In genomic region chr1:165365057-165365456, GRCm38 (mm10) we compare ENCODE assay signal across 22 mouse cellular contexts.
DNase-seq lines count a peak whose midpoint lies in the region; ATAC-seq and TF ChIP-seq lines count a peak whose summit lies in the region.
"Had no signal": no experiment of that assay in that cellular context is flagged by ENCODE, and none has a peak within 500 bp of the region (broad histone marks: within the 10 kb centered on the region; RNA-seq: fewer than 3 reads in every experiment).

No protein-coding gene starts in this region.

- H3K4me3 ChIP-seq in lung, embryonic 14.5 days (ENCODE audit: low read depth, low read length) = no peak overlapping the region
- H3K4me3 ChIP-seq in lung, adult 2 months (replicated peaks; ENCODE audit: extremely low read depth, low read depth, low read length) = no peak overlapping the region
- no peak overlapping the region for H3K4me3 ChIP-seq in stomach, postnatal 0 days (ENCODE audit: low read depth, low read length)
- no peak overlapping the region for H3K4me3 ChIP-seq in neural tube, embryonic 15.5 days (replicated peaks)
- H3K4me3 ChIP-seq: embryonic facial prominence, embryonic 10.5 days; erythroblast, embryonic 14.5 days; heart, embryonic 15.5 days; hindbrain, embryonic 10.5 days; neural tube, embryonic 12.5 days had no signal

- no peak for TF ChIP-seq EP300 in stomach, postnatal 0 days (optimal IDR thresholded peaks at IDR 0.05)

- no peak overlapping the region for H3K27ac ChIP-seq in lung, embryonic 14.5 days (ENCODE audit: low read depth)
- no peak overlapping the region for H3K27ac ChIP-seq in stomach, postnatal 0 days (replicated peaks)
- no peak overlapping the region for H3K27ac ChIP-seq in neural tube, embryonic 15.5 days (replicated peaks)
- H3K27ac ChIP-seq: embryonic facial prominence, embryonic 10.5 days; heart, embryonic 15.5 days; hindbrain, embryonic 10.5 days; neural tube, embryonic 12.5 days had no signal

- H3K4me2 ChIP-seq in lung, embryonic 14.5 days = no peak overlapping the region
- H3K4me2 ChIP-seq in stomach, postnatal 0 days (replicated peaks; ENCODE audit: low read depth) = no peak overlapping the region
- no peak overlapping the region for H3K4me2 ChIP-seq in neural tube, embryonic 15.5 days
- H3K4me2 ChIP-seq: heart, embryonic 15.5 days; neural tube, embryonic 12.5 days had no signal

- no peaks in the 10 kb centered on the region for H3K27me3 ChIP-seq in lung, embryonic 14.5 days (ENCODE audit: insufficient read depth, low read length)
- H3K27me3 ChIP-seq in stomach, postnatal 0 days (ENCODE audit: control insufficient read depth, insufficient read depth, low read length) = no peaks in the 10 kb centered on the region
- no peaks in the 10 kb centered on the region for H3K27me3 ChIP-seq in neural tube, embryonic 15.5 days (replicated peaks)
- H3K27me3 ChIP-seq: heart, embryonic 15.5 days; neural tube, embryonic 12.5 days had no signal

- H3K9ac ChIP-seq in lung, embryonic 14.5 days = no peak overlapping the region
- H3K9ac ChIP-seq in stomach, postnatal 0 days (ENCODE audit: low read length) = no peak overlapping the region
- H3K9ac ChIP-seq in neural tube, embryonic 15.5 days (replicated peaks) = no peak overlapping the region
- H3K9ac ChIP-seq: forebrain, postnatal 0 days; heart, embryonic 15.5 days; neural tube, embryonic 12.5 days had no signal

- H3K36me3 ChIP-seq in lung, embryonic 14.5 days (ENCODE audit: insufficient read depth) = no peaks in the 10 kb centered on the region
- no peaks in the 10 kb centered on the region for H3K36me3 ChIP-seq in stomach, postnatal 0 days (ENCODE audit: control insufficient read depth, insufficient read depth, low read length)
- H3K36me3 ChIP-seq in neural tube, embryonic 15.5 days = peaks cover 3% of the 10 kb centered on the region; the same call in 1 of the 2 replicates
- H3K36me3 ChIP-seq: embryonic facial prominence, embryonic 10.5 days; heart, embryonic 15.5 days; hindbrain, embryonic 10.5 days; neural tube, embryonic 12.5 days had no signal

- no peaks in the 10 kb centered on the region for H3K9me3 ChIP-seq in lung, embryonic 14.5 days (ENCODE audit: low read depth, low read length)
- no peaks in the 10 kb centered on the region for H3K9me3 ChIP-seq in stomach, postnatal 0 days (ENCODE audit: control insufficient read depth, low read length)
- H3K9me3 ChIP-seq in neural tube, embryonic 15.5 days (replicated peaks) = no peaks in the 10 kb centered on the region
- H3K9me3 ChIP-seq: embryonic facial prominence, embryonic 10.5 days; heart, embryonic 15.5 days; hindbrain, embryonic 10.5 days; neural tube, embryonic 12.5 days had no signal

- ATAC-seq in lung, embryonic 14.5 days (ENCODE audit: insufficient read depth) = no peak
- no peak for ATAC-seq in stomach, postnatal 0 days (ENCODE audit: low FRiP score, low TSS enrichment)
- ATAC-seq in neural tube, embryonic 15.5 days (ENCODE audit: low FRiP score) = no peak
- ATAC-seq in inflammation-experienced regulatory T-cells, adult 6 months = no peak
- ATAC-seq: forebrain, postnatal 0 days; intestine, embryonic 16.5 days had no signal

- H3K4me1 ChIP-seq in lung, embryonic 14.5 days (ENCODE audit: insufficient read depth) = no peaks in the 10 kb centered on the region
- no peaks in the 10 kb centered on the region for H3K4me1 ChIP-seq in lung, adult 2 months (ENCODE audit: control insufficient read depth, insufficient read depth, low read length)
- no peaks in the 10 kb centered on the region for H3K4me1 ChIP-seq in stomach, postnatal 0 days (replicated peaks; ENCODE audit: control insufficient read depth, insufficient read depth)
- H3K4me1 ChIP-seq in neural tube, embryonic 15.5 days = no peaks in the 10 kb centered on the region
- H3K4me1 ChIP-seq: embryonic facial prominence, embryonic 10.5 days; heart, embryonic 15.5 days; hindbrain, embryonic 10.5 days; neural tube, embryonic 12.5 days had no signal

- no peak for DNase-seq in lung, embryonic 14.5 days
- no peak for DNase-seq in lung, adult 2 months
- peak; percentile 59 for DNase-seq in ES-CJ7 (ENCODE audit: low read depth, low spot score)
- DNase-seq in adipocyte (ENCODE audit: low spot score) = peak; percentile 5
- no peak for DNase-seq in stomach, postnatal 0 days (ENCODE audit: low spot score)
- DNase-seq: adrenal gland, adult 2 months; cerebellum, adult 11-12 months; cerebellum, postnatal 36 days; forebrain, postnatal 0 days; heart, adult 18-20 months; kidney, postnatal 10 days; lung, adult 18-20 months; right cerebral cortex, postnatal 25 days; thymus, postnatal 25 days had no signal

- WGBS in lung, embryonic 14.5 days = 88% methylated on average over 3 of the region's 3 CpGs
- WGBS in lung, adult 2 months = 95% methylated on average over 3 of the region's 3 CpGs
- 95% methylated on average over 3 of the region's 3 CpGs for WGBS in stomach, postnatal 0 days
- 90% methylated on average over 3 of the region's 3 CpGs for WGBS in neural tube, embryonic 15.5 days

- TF ChIP-seq POLR2A in lung, adult 2 months (IDR thresholded peaks at IDR 0.05; ENCODE audit: borderline replicate concordance, extremely low read depth, low read depth, low read length) = no peak

- 0 out of 2 replicates have a peak, but pooled peaks have one; percentile 2 for TF ChIP-seq CTCF in lung, embryonic 14.5 days (IDR thresholded peaks at IDR 0.05; ENCODE audit: low read depth)
- TF ChIP-seq CTCF in lung, adult 2 months (IDR thresholded peaks at IDR 0.05; ENCODE audit: insufficient read depth, low read length) = no peak
- peak; percentile 28 for TF ChIP-seq CTCF in stomach, postnatal 0 days (IDR thresholded peaks at IDR 0.05; ENCODE audit: low read depth)

Comparison
In these comparisons a context has a peak if more than half of its experiments do, and no peak if none do; other contexts are left out.
1. DNase-seq: peak in ES-CJ7 (single experiment) and adipocyte (single experiment); none in lung, embryonic 14.5 days (single experiment), lung, adult 2 months (single experiment) and stomach, postnatal 0 days (single experiment).